Mouse (Mus musculus): Measurements from ENCODE around the gene Igf1.

DNA sequence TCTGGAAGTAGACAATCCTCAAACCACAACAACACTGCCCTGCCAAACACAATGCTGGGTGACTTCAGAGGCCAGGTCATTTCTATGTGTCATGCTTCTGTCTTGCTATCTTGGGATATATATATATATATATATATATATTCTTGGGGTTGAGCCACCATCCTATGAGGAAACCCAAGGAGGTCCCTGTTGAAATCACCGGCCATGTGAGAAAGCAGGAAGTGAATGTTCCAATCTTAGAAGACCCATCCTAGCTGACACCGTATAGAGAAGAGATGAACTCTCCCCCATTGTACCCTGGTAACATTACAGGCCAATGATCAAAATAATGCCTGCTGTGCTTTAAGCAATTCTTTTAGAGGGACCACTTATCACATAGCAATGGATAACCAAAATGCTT lies 28.1 kb upstream of the Igf1 start:
- TF ChIP-seq POLR2A (IDR thresholded peaks at IDR 0.05; ENCODE audit: borderline replicate concordance, insufficient read depth, low read length): no peak
- no peak for TF ChIP-seq CTCF (IDR thresholded peaks at IDR 0.05; ENCODE audit: borderline replicate concordance, insufficient read depth, low read depth, low read length)
